Mouse (Mus musculus) brain, embryonic 14.5 days (tissue): Measurements from ENCODE around the gene Prkca.

Experiments
- CTCF ChIP-seq: fragments of 200-500 bp; IDR thresholded peaks from 2 replicates; pipeline ENCODE4 v1.5.1; 2012; ENCODE audit warnings: inconsistent platforms, mild to moderate bottlenecking, moderate library complexity, borderline replicate concordance; ENCODE audit not compliant: insufficient read depth, insufficient read length; ENCODE audit errors: extremely low read depth
- POLR2A ChIP-seq: fragments of 200-500 bp; IDR thresholded peaks from 2 replicates; pipeline ENCODE4 v1.6.1; 2012; ENCODE audit warnings: mild to moderate bottlenecking, inconsistent platforms, borderline replicate concordance; ENCODE audit not compliant: poor library complexity, insufficient read depth, insufficient read length, severe bottlenecking; ENCODE audit errors: extremely low read depth

DNA sequence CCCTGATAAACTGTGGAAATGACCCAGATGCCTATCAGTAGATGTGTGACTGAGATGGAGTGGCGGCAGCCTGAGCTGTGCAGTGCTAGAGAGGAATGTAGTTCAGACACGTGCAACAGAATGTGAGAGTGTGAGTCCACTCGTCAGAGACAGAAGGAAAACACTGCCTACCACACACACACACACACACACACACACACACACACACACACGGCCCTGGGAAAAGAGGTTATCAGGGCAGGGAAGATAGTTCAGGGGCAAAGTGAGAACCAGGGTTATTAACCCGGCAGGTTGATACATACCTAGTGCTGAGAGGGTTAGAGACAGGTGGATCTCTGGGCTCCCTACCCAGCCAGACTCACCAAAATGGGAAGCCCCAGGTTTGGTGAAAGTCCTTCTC is 145.1 kb downstream of the Prkca start:
- TF ChIP-seq CTCF (no peak), POLR2A (no peak)
